Mouse (Mus musculus) v-Abl transformed pro-B cells (cell line): ENCODE measurements around the gene C1ql2.

ENCODE experiments used
- in situ Hi-C, 2 experiments: fragments of 400-800 bp; cut with MboI; formaldehyde crosslinking; loops; one replicate each; pipeline ENCODE4 v1.15.1; 2025; ENCODE audit not compliant: unreplicated experiment in 2 of 2

The C1ql2 gene

GRCm38 (mm10) chr1:120340419-120341171 lies at the start of gene C1ql2:
TSS of gene C1ql2 (plus strand) at chr1:120340582.
- in situ Hi-C loops, result loop anchor here in 1 of 2 experiments (25.0 kb wide), 1 partner anchor 197 kb away; no protein-coding TSS in a partner anchor

- in situ Hi-C loops, result loop anchor here in 1 of 2 experiments (5.0 kb wide), 1 partner anchor 94 kb away; no protein-coding TSS in a partner anchor
Measured at GRCm38 (mm10) chr1:120291709-120292108, 48.7 kb upstream of the C1ql2 start.

- in situ Hi-C loops, result loop anchor here in 1 of 2 experiments (5.0 kb wide), 1 partner anchor 97 kb away; no protein-coding TSS in a partner anchor
Measured at GRCm38 (mm10) chr1:120293803-120294202, 46.6 kb upstream of the C1ql2 start.

GRCm38 (mm10) chr1:120296936-120297335 lies 43.4 kb upstream of the C1ql2 start:
- in situ Hi-C loops, result no loop called here

- in situ Hi-C loops, result no loop called here
Measured at GRCm38 (mm10) chr1:120305801-120306200, 34.6 kb upstream of the C1ql2 start.

GRCm38 (mm10) chr1:120321270-120322021 lies 18.9 kb upstream of the C1ql2 start:
- in situ Hi-C loops, result no loop called here

GRCm38 (mm10) chr1:120323131-120323561 lies 17.2 kb upstream of the C1ql2 start:
- in situ Hi-C loops, result no loop called here

GRCm38 (mm10) chr1:120327714-120328113 lies 12.7 kb upstream of the C1ql2 start:
- in situ Hi-C loops, result loop anchor here in 1 of 2 experiments (25.0 kb wide), 1 partner anchor 210 kb away; no protein-coding TSS in a partner anchor

- in situ Hi-C loops, result loop anchor here in 1 of 2 experiments (25.0 kb wide), 1 partner anchor 209 kb away; no protein-coding TSS in a partner anchor
Measured at GRCm38 (mm10) chr1:120328212-120328611, 12.2 kb upstream of the C1ql2 start.

GRCm38 (mm10) chr1:120331841-120332240 lies 8.5 kb upstream of the C1ql2 start:
- in situ Hi-C loops, result loop anchor here in 1 of 2 experiments (25.0 kb wide), 1 partner anchor 205 kb away; no protein-coding TSS in a partner anchor

- in situ Hi-C loops, result loop anchor here in 1 of 2 experiments (25.0 kb wide), 1 partner anchor 199 kb away; no protein-coding TSS in a partner anchor
Measured at GRCm38 (mm10) chr1:120337970-120338369, 2.4 kb upstream of the C1ql2 start.

- in situ Hi-C loops, result loop anchor here in 1 of 2 experiments (25.0 kb wide), 1 partner anchor 196 kb away; no protein-coding TSS in a partner anchor
Measured at GRCm38 (mm10) chr1:120341172-120341675, 842 bp downstream of the C1ql2 start.

GRCm38 (mm10) chr1:120341811-120342370 lies 1.5 kb downstream of the C1ql2 start:
- in situ Hi-C loops, result loop anchor here in 1 of 2 experiments (25.0 kb wide), 1 partner anchor 195 kb away; no protein-coding TSS in a partner anchor

GRCm38 (mm10) chr1:120342371-120342821 lies 2.0 kb downstream of the C1ql2 start:
- in situ Hi-C loops, result loop anchor here in 1 of 2 experiments (25.0 kb wide), 1 partner anchor 195 kb away; no protein-coding TSS in a partner anchor

- in situ Hi-C loops, result loop anchor here in 1 of 2 experiments (25.0 kb wide), 1 partner anchor 192 kb away; no protein-coding TSS in a partner anchor
Measured at GRCm38 (mm10) chr1:120345001-120345400, 4.6 kb downstream of the C1ql2 start.

GRCm38 (mm10) chr1:120354387-120354786 lies 14.0 kb downstream of the C1ql2 start:
- in situ Hi-C loops, result loop anchor here in 1 of 2 experiments (25.0 kb wide), 1 partner anchor 183 kb away; no protein-coding TSS in a partner anchor

- in situ Hi-C loops, result loop anchor here in 1 of 2 experiments (25.0 kb wide), 1 partner anchor 180 kb away; no protein-coding TSS in a partner anchor
Measured at GRCm38 (mm10) chr1:120357371-120358274, 17.2 kb downstream of the C1ql2 start.

GRCm38 (mm10) chr1:120363638-120364037 lies 23.3 kb downstream of the C1ql2 start:
- in situ Hi-C loops, result loop anchor here in 1 of 2 experiments (25.0 kb wide), 1 partner anchor 174 kb away; no protein-coding TSS in a partner anchor

- in situ Hi-C loops, result loop anchor here in 1 of 2 experiments (25.0 kb wide), 1 partner anchor 169 kb away; no protein-coding TSS in a partner anchor
Measured at GRCm38 (mm10) chr1:120368138-120368537, 27.8 kb downstream of the C1ql2 start.
